Mouse (Mus musculus): ENCODE measurements at regions not wholly inside any gene's neighbourhood (a gene's known extent, or its start where the extent isn't known, plus 50 kb on each side); places are given as distances from the start of the nearest gene placed in this dataset.

DNA sequence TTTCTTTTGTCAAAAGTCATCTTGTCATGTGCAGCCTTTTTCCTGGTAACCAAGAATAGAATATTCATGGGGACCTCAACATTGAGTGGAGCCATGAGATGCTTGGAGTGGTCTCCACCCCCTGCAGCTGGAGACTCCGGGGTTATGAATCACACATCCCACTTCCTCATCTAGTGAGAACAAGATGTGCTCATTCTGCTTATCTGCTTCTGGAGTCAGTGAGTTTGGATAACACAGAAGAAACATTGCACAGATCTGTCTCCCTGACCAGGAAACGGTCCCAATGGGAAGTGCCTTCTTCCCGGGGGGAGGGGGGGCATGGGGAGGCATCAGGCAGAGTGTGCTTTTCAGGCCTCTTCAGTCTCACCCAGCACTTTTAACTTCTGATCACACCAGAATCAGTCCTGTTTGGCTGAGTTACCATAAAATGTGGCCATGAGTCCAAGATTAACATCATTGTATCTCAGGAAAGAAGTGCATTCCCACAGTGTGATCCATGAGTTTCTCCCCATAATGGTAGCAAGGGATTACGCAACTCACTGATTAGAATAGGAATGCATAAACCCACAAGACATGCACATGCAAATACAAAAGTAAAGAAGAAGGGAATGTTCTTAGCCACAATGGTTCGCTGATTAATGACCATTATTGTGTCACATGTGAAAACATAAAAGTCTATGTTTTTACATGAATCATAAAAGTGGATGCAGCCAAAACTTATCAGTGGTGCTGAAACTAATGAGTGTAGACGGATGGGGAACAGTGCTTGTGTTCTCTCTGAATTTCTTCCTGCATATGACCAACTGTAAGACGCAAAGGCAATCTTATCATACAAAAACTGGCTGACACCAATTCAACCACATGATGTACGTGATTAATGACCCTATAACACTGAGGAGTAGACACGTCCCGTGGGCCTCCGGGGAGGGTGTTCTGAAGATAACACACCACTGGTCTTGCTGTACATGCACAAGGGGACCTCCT, 393.8 kb upstream of the Mmadhc start:
- peak; percentile 61 for DNase-seq

DNA sequence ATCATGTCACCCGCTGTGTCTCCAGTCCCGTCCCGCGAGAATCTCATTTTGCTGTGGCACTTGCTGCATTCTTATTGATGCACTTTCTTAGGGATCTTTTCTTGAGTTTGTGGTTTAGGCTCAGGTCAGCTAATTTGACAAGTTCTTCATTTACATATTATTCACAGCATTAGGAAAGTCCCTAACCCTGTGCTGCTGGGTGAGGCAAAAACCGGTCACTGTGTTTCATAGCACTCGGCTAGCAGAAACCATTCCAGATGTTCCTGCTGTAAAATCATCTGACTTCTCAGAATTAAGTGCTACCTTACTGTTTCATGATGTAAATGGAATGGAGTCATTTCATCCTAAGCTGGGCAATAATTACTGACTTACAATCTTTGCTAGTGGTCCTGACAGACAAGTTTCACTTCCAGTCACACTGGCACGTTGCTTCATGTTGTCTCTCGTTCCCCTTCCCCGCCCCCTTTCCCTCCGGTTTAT, 391.1 kb upstream of the Mmadhc start:
- no peak for DNase-seq

DNA sequence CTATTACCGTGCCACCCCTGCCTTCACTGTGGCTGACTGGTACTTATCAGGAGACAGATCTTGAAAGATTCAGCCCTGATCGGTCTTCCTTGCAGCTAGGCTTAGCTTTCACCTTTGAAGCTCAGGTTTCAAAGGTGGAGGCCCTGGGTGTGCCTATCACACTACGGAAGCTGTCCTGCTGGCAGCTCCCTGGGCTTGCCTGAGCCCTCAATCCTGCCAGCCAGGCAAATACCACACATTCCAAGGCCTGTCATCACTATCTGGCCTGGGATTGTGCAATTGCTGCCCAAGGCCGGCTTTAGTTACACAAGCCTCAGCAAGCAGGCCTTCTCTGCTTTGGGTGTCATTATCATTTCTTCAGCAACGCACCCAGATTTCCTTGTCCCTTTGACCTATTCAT, 390.6 kb upstream of the Mmadhc start:
- DNase-seq = peak; percentile 72

DNA sequence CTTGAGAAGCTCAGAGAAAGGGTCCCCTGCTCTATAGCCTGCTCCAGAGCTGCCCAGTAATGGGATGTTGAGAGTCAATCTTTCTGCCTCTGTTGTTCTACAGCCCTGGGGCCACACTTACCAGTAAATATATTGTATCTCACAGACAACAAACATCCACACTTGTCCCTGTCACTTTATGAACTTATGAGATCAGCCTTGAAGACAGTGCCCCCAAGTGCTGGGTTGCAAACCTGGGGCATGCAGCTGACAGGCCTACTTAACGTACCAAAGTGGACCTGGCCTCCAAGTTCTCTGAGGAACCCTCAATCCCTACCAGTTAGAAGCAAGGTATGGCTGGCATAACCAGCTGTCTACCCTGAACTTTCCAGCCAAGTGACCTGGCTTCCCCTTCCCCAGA, 380.9 kb upstream of the Mmadhc start:
- no peak for DNase-seq

DNA sequence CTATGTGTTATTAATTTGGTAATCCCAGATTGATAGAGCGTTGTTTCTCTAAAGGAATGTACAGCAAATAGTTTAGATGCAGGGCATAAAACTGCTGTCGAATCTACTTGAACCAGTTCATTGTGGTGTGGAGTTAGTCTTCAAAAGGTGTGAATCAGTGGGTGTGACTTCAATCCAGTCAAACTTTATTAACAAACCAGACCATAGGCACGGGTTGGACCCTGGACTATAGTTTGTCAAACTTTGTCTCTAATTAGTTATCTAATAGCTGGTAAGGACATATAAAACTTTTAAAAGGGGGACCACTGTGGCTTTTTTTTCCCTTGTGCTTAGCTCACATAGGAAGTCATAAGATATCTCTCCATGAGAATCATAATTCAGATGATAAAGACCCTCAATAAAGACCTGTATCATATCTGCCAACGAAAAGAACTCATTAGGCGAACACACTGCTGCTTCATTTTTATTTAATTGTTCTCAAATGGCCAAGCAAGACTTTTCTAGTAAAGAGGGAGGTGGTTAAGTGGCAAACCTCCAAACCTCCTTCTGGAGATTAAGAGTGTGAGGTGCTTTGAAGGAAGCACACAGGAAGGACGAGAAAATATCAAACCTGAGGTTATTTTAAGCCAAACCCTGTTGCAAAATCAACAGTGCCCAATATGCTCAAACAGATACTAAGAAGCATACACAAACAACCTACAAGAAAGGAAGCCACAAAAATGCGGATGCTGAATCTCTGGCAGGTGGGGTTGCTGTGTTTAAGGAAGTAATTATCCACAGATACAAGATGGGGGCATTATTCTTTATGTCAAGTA, 379.3 kb upstream of the Mmadhc start:
- DNase-seq = no peak

DNA sequence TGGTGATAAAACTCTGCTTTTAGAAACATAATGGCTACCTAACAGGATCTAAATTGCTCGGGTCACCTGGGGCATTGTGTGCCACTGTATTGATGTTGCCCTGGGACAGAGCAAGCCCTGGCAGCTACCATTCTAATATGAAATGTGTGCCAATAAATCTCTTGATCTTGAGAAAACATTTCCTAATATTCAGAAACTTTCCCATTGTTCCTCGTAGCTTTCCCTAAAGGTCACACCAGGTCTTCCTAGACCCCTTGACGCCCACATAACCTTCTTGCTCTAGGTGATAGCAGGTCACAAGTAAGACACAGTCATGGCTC, 378.2 kb upstream of the Mmadhc start:
- no peak for DNase-seq

DNA sequence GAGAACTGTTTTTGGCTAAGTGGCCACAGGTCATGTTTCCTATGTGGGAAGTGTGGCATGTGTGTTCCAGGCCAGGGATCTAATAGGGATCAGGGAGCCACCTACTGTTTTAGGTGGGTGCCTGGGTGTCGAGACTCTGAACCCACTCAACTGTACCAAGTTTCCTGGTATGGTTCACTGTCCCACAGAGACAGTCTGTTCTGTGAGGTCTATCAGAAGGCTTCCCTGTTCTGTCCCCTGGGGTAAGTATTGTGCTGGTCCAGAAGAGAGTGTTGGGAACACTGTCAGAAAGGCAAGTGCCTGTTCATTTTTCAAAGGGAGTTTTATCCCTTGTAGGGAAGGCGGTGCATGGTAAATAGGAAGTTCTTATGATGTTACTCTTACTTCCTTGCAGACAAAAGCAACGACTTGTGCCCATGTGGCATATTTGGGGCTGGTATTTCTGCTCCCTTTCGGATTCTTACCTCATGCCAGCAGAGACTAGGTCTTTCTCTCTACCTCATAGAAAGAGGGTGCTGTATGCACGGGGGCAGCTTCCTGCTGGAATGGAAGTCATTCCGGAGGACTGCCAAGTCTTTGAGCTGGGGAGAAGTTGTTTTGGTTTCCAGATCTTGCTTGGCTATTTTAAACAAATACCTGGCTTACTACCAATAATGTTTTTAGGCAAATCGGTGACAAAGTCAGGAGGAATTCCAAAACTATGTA, 377.7 kb upstream of the Mmadhc start:
- DNase-seq = peak; percentile 51

DNA sequence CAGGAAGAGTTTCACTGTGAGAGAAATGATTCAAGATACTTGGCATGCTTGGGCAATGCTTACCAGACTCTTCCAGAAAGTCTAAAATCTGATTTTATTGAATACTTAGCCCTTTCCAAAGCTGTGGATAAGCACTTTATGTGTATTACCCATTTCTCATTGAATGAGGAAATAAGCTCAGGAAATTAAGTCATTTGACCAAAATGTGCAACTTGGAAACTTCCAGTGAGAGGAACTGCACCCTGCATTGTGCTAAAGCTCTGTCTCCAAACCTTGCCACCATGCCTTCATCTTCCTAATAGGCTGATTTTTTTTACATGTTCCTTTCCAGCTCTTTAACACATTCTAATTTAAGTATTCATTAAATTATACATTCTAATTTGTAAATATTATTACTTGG, 372.7 kb upstream of the Mmadhc start:
- no peak for DNase-seq

DNA sequence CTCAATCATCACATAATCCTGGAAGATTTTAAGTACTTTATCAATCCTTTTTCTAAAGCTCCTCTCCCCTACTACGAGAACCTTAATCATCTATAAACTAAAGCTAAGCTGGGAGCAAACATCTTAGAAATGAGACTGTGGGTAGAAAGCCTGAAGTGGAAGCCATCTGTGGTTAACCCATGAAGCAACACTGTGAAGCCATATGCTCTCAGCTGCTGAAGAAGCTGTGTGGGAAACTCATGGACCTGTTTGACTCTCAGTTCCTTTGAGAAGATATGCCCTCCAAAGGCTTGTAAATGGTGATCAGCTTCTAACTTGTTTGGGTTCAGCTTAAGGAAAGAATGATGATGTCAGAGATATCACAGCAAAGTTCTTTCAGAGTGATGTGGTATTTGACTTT, 372.2 kb upstream of the Mmadhc start:
- DNase-seq = no peak

DNA sequence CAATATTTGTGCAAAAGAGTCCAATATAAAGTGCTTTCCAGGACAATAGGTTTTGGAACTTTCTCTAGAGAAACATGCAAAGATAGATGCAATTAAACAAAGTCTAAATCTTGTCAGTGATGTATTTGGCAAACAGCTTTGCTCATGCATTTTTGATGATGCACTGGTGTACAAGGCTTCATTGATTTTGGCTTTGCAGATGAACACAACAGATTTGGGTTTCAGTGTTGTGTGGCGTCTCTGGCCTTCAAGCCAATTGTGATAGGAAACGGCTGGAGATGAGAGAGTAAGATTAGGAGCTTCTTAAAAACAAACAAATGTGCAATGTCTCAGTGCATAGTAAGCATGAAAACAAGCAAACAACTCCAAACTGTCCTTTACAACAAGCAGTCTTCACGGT, 370.6 kb upstream of the Mmadhc start:
- no peak for DNase-seq

DNA sequence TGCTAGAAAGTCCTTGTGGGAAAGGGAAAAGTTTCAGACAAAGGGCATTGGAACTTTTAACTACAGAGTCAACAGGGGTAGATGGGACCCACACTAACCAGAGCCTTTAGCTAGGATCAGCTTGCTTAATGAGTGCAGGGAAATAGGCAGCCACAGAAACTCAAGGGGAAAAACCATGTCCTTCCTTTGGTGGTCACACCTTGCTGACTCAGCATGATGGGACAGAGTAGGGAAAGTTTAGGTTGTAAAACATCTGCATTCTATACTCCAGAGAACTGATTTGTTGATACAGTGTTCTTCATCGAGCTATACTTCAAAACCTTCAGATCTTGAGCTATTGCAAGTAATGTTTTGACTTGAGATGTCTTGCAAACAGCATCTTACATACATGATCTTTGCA, 365.9 kb upstream of the Mmadhc start:
- DNase-seq = no peak

DNA sequence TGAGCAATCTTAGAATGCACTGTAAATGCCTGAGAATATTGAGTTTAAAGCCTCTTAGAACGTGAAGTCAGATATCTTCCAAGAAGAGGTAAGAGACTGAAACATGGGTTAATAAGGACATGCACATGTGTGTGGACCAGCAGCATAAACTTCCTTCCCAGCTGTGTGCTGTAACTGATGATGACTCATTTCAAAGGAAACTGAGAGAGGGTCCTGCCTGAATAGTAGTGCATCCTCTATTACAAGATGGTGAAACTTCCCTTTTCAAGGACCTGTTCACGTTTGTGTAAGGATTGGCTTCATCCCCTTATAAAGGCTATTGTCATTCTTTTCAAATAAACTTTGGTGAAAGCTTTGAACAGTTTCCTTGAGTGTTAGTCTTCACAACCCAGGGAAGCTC, 363.4 kb upstream of the Mmadhc start:
- no peak for DNase-seq

DNA sequence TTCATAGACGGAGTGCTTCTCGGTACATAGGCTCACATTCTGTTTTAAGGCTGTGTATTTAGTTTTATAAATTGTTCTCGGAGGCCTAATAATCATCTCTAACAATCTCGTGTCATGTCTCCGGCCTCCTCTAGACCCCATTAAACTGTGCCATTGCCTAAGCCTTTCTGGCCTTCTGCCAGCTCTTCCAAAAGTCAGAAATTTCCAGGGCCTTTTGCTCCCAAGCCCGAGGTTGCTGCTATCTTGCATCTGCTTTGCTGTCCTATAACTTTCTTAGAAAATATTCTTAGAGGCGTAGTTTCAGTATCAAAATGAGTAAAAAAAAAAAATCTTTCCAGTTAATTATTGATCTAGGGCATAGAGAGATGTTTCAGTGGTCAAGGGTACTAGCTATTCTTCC, 361.2 kb upstream of the Mmadhc start:
- no peak for DNase-seq

DNA sequence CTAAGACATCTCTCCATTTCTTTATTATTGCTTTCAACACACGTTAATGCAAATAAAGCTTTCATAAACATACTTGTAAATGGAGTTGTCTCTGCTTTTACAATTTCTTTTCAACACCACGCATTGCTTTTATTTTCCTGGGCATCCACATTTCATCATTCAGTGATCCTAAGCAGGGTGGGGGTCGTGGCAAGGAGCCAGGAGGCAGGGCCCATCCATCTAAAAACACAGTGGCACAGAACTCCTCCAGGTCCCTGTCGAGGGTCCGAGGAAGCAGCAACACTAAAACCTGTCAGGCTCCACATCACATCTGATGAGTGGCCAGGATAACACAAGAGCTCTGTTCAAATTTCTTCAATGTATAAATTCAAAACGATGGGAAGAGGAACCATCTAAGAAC, 359.8 kb upstream of the Mmadhc start:
- DNase-seq = no peak

DNA sequence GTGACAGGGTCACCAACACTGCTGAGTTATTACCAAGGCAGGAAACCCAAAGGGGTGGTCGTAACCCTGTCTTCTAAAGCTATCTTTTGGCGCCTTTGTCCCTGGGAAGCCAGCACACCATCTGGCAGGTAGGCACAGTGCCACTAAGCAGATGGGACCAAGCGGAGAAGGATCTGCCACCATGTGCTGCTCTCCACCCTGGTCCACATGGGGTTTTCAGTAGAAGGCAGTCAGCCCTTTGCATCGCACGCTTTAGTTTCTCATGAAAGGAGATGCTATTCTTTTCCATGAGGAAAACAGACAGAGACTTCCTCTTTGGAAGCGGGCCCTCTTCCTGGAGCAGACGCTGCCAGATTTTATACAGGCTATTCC, 358.3 kb upstream of the Mmadhc start:
- no peak for DNase-seq

DNA sequence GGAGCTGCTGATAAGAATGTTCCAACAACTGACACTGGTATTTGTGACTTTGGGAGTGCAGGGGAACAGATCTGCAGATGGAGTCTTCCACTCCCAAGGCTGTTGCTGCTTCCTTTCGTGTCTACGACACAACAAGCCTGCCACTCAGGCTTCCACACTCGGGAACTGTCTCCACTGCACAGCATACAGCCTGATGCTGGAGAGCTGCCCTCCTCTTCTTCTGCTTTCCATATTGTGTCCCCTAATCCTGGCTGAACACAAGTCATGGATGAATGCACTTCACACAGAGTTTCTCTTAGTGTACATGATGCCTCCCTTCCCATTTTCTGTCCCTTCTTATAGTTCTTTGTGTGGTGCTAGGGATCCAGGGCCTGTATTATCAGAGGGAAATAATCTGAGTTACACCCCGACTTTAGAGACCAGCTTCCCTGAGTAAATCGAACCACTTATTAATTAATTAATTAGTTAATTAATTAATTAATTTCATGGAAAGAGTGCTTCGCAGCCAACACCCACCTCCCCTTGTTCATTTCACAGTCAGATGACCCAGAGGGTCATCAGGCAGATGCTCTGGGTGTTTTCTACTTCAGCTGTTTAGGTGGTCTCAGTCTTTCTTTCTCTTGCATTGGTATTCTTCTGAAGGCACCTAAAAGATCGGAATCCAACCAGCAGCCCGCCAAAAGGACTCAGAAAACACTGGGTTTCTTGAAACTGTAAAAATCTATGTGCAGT, 357.8 kb upstream of the Mmadhc start:
- no peak for DNase-seq

DNA sequence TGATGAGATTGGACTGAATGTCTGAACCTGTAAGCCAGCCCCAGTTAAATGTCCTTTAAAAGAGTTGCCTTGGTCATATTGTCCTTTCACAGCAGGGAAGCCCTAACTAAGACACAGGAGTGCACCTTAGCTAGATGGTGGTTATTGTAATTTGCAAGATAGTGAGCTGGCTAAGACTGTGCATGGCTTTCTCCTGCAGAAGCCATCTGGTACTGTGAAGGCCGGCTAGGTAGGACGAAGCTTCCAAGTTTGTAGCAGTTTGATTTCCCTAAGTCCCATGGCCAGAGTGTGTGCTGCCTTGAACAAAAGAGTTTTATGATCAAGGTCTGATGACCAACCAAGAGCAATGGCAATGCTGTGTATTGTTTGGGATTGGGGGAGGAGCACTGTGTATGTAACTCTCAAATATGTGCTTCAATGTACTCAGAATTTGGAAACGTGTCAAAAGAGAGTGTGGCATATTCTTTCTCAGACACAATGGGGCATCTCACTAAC, 356.6 kb upstream of the Mmadhc start:
- DNase-seq = no peak

DNA sequence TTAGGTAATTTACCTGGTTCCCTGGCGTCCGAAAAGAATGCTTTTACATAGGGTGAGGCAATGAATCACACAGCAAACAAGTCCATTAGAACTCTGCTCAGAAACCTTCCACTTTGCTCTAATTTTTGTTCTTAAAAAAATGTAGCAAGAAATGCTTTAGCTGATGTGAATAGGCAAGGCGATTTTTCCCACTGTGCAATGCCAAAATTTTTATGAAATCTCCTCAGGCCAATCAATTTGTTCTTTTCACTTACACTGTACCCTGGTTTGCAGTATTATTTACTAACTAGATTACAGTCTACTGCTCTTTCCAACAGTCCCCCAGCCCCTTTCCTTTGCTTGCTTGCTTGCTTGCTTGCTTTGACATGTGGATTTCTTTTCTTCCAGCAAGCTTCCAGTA, 353.1 kb upstream of the Mmadhc start:
- no peak for DNase-seq

DNA sequence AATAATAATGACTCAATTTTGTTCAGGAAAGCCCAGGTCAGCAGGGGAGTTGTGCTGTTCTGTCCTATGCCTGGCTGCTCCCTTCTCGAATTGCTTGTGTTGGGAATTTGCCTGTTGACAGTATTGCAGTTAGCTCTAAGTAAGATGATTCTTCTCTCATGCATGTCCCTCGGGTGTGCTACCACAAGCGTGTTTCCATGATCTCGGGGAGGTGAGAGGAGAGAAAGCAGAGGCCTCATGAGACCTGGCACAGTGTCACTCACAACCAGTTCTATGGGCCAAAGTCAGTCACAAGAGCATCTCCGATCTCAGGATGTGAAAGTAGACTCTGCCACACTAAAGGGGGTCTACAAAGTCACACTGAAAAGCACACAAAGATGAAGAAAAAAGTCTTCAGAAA, 346.6 kb upstream of the Mmadhc start:
- no peak for DNase-seq

DNA sequence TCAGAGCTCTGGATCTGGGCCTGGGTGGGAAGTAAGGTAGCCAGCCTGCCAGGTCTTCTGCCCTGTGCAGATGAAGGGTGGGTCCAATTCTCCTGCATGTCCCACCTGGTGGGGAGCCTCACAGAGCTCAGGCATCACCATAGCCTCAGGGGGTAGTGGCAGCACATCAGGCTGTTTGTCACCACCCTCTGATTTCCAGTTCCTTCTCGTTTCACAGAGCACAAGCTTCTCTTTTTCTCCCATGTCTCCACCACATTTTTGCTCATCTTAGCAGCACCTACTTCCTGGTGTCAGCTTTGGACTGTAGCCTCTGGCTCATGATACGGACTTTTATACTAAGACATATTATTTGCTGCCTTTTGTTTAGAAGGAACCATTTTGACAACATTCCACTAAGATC, 345.6 kb upstream of the Mmadhc start:
- no peak for DNase-seq

DNA sequence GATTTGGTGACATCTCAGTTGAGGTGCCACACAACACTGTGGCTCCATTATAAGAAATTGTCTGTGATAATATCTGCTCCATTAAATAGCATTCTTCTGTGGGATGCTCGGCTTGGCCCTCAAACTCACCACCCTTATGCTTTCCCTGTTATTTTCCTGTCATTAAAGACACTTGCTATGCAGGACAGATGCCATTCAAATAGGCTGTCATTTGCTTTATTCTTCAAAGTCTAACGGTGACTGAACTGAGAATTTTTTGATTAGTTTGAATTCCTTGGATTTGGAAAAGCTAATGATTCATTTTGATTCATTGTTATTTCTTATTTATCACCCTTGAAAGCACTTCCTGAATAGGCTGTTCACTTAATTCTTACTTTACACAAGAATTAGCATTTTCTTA, 339.3 kb upstream of the Mmadhc start:
- no peak for DNase-seq

DNA sequence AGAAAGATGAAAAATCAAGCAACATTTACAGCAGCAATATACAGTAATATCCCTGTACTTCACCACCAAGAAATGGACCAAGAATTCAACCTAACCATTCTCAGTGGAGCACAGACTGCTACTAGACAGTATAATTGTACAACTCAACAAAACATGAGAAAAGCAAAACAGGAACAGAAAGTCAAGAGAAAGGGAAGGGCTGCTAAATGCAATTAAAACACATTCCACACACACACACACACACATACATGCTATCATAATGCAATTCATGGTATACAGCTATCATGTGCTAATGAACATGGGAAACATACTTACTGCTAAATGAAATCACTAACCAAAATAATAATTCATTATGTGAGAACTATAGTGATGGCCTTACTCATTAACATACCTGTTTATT, 335.2 kb upstream of the Mmadhc start:
- DNase-seq = no peak

DNA sequence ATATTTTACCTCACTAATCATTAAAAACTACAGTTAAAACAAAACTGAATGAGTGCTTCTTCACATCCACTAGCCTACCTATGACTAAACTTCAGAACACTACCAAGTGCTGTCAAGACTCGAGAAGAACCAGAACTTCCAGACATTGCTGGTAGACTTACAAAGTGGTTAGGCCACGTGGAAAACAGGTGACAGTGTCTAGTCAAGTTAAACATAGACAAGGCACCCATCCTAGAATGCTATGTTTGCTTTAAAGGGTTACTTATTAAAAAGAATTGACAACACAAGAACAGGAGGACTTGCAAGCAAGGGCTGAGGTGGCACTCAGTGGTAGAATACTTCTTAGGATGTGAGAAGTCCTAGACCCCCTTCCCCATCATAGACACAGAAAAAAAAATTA, 330.9 kb upstream of the Mmadhc start:
- DNase-seq = no peak
